Comparison of ENCODE assay signal across 9 mouse cellular contexts in genomic region chr3:79179499-79180053, GRCm38 (mm10).
DNase-seq lines count a peak whose midpoint lies in the region; ATAC-seq and TF ChIP-seq lines count a peak whose summit lies in the region.
"Had no signal": no experiment of that assay in that cellular context is flagged by ENCODE, and none has a peak within 500 bp of the region (broad histone marks: within the 10 kb centered on the region; RNA-seq: fewer than 3 reads in every experiment).

No protein-coding gene starts in this region.

- intact Hi-C loops in heart, postnatal 25 days (cut with DNase I): loop anchor here (2.0 to 5.0 kb wide), 3 partner anchors 17 to 37 kb away; no protein-coding TSS in a partner anchor

- peak overlapping the region; percentile 84 for H3K27ac ChIP-seq in heart, embryonic 10.5 days
- H3K27ac ChIP-seq in liver, embryonic 11.5 days (ENCODE audit: low read depth, low read length): no peak overlapping the region
- no peak overlapping the region for H3K27ac ChIP-seq in embryonic facial prominence, embryonic 12.5 days
- H3K27ac ChIP-seq in intestine, postnatal 0 days (ENCODE audit: low read depth, low read length): no peak overlapping the region

- WGBS in heart, embryonic 10.5 days: 87% methylated on average over 2 of the region's 2 CpGs
- 84% methylated on average over 2 of the region's 2 CpGs for WGBS in liver, embryonic 11.5 days
- 87% methylated on average over 2 of the region's 2 CpGs for WGBS in embryonic facial prominence, embryonic 12.5 days
- 82% methylated on average over 2 of the region's 2 CpGs for WGBS in intestine, postnatal 0 days

- H3K4me3 ChIP-seq in heart, embryonic 10.5 days: peak overlapping the region; percentile 43
- H3K4me3 ChIP-seq in liver, embryonic 11.5 days (ENCODE audit: low read depth, low read length): no peak overlapping the region
- H3K4me3 ChIP-seq in embryonic facial prominence, embryonic 12.5 days: no peak overlapping the region
- H3K4me3 ChIP-seq in intestine, postnatal 0 days (ENCODE audit: low read depth, low read length): 0 out of 2 replicates have a peak overlapping the region, but pooled peaks have one; percentile 5

- no peak for TF ChIP-seq CTCF in intestine, postnatal 0 days (IDR thresholded peaks at IDR 0.05; ENCODE audit: low read depth)

- H3K4me1 ChIP-seq in heart, embryonic 10.5 days: peaks cover 59% of the 10 kb centered on the region
- peaks cover 19% of the 10 kb centered on the region for H3K4me1 ChIP-seq in liver, embryonic 11.5 days (replicated peaks; ENCODE audit: control insufficient read depth, insufficient read depth, low read length)
- H3K4me1 ChIP-seq in embryonic facial prominence, embryonic 12.5 days: peaks cover 50% of the 10 kb centered on the region
- H3K4me1 ChIP-seq in intestine, postnatal 0 days (replicated peaks; ENCODE audit: control insufficient read depth, insufficient read depth, low read length): peaks cover 21% of the 10 kb centered on the region

- no peak overlapping the region for H3K4me2 ChIP-seq in liver, embryonic 11.5 days
- H3K4me2 ChIP-seq in embryonic facial prominence, embryonic 12.5 days (replicated peaks): no peak overlapping the region
- peak overlapping the region; percentile 64 for H3K4me2 ChIP-seq in intestine, postnatal 0 days (replicated peaks; ENCODE audit: low read depth)

- no peak overlapping the region for H3K9ac ChIP-seq in liver, embryonic 11.5 days (ENCODE audit: low read depth, low read length)
- no peak overlapping the region for H3K9ac ChIP-seq in embryonic facial prominence, embryonic 12.5 days
- no peak overlapping the region for H3K9ac ChIP-seq in intestine, postnatal 0 days (ENCODE audit: low read depth, low read length)

- ATAC-seq in liver, embryonic 11.5 days (replicated peaks; ENCODE audit: low FRiP score): 0 out of 2 replicates have a peak, but pooled peaks have one; percentile 19
- peak; percentile 41; the same call in 1 of the 2 replicates for ATAC-seq in embryonic facial prominence, embryonic 12.5 days (ENCODE audit: insufficient number of reproducible peaks, insufficient read depth, low FRiP score, low TSS enrichment)
- no peak for ATAC-seq in intestine, postnatal 0 days

- no peaks in the 10 kb centered on the region for H3K36me3 ChIP-seq in heart, embryonic 10.5 days
- no peaks in the 10 kb centered on the region for H3K36me3 ChIP-seq in liver, embryonic 11.5 days (ENCODE audit: control insufficient read depth, insufficient read depth, low read length)
- H3K36me3 ChIP-seq in embryonic facial prominence, embryonic 12.5 days: no peaks in the 10 kb centered on the region
- H3K36me3 ChIP-seq in intestine, postnatal 0 days (ENCODE audit: control insufficient read depth, insufficient read depth): no peaks in the 10 kb centered on the region

- DNase-seq in heart, embryonic 10.5 days (ENCODE audit: low spot score): no peak
- DNase-seq in heart, postnatal 25 days (ENCODE audit: low spot score): no peak
- no peak for DNase-seq in liver, embryonic 11.5 days (ENCODE audit: low spot score)
- DNase-seq in liver (no peak), MN1 (ENCODE audit: low spot score) (no peak)
- DNase-seq in B cell, adult 2 months: no peak
- DNase-seq: gastrocnemius, postnatal 36 days had no signal

- no peaks in the 10 kb centered on the region for H3K9me3 ChIP-seq in heart, embryonic 10.5 days
- H3K9me3 ChIP-seq in liver, embryonic 11.5 days (ENCODE audit: control insufficient read depth, low read length): no peaks in the 10 kb centered on the region
- H3K9me3 ChIP-seq in embryonic facial prominence, embryonic 12.5 days: no peaks in the 10 kb centered on the region
- no peaks in the 10 kb centered on the region for H3K9me3 ChIP-seq in intestine, postnatal 0 days (ENCODE audit: control insufficient read depth)

- no peaks in the 10 kb centered on the region for H3K27me3 ChIP-seq in heart, embryonic 10.5 days (ENCODE audit: insufficient read depth, poor library complexity, severe bottlenecking)
- H3K27me3 ChIP-seq in liver, embryonic 11.5 days (replicated peaks; ENCODE audit: control insufficient read depth, insufficient read depth, low read length): no peaks in the 10 kb centered on the region
- H3K27me3 ChIP-seq in embryonic facial prominence, embryonic 12.5 days: no peaks in the 10 kb centered on the region
- H3K27me3 ChIP-seq in intestine, postnatal 0 days (replicated peaks; ENCODE audit: control insufficient read depth, insufficient read depth, low read length): no peaks in the 10 kb centered on the region

Comparison
In these comparisons a context has a peak if more than half of its experiments do, and no peak if none do; other contexts are left out.
1. H3K4me3 ChIP-seq: peak in heart, embryonic 10.5 days (single experiment) and intestine, postnatal 0 days (single experiment); none in liver, embryonic 11.5 days (single experiment) and embryonic facial prominence, embryonic 12.5 days (single experiment).